Mouse (Mus musculus): ENCODE data around the gene Krt42.

GRCm38 (mm10) chr11:100288942-100289341 is 19.3 kb upstream of the Krt42 start:
- no peak for TF ChIP-seq POLR2A (IDR thresholded peaks at IDR 0.05; ENCODE audit: extremely low read depth, insufficient read depth, low read length)
- TF ChIP-seq CTCF (IDR thresholded peaks at IDR 0.05; ENCODE audit: extremely low read depth, insufficient read depth, low read length), result no peak

All from cortical plate, adult 2 months (tissue).